Mouse (Mus musculus): ENCODE data around the gene Itpkb. TPM values are rescaled to one million over a fixed set of nuclear protein-coding genes. Genes with fewer than 3 reads are reported as not detected.

Gene Itpkb
- polyA plus RNA-seq, 1 experiment, result 55.6 TPM

- no peak for DNase-seq
- 57% methylated on average over 11 of the region's 11 CpGs for WGBS
- TF ChIP-seq POLR2A (IDR thresholded peaks at IDR 0.05; ENCODE audit: borderline replicate concordance, extremely low read depth, low read depth, low read length) (no peak), CTCF (IDR thresholded peaks at IDR 0.05; ENCODE audit: insufficient read depth, low read length) (no peak)
- Histone ChIP-seq H3K4me3 (replicated peaks; ENCODE audit: extremely low read depth, low read depth, low read length) (no peak overlapping the region), H3K4me1 (ENCODE audit: control insufficient read depth, insufficient read depth, low read length) (peaks cover 80% of the 10 kb centered on the region)
These were observed 76.2 kb downstream of the Itpkb start for GRCm38 (mm10) chr1:180406336-180407035.

GRCm38 (mm10) chr1:180407171-180407671 is 76.9 kb downstream of the Itpkb start:
- 15% methylated on average over 16 of the region's 16 CpGs for WGBS
- peak; percentile 32; the same call in 1 of the 2 replicates for TF ChIP-seq POLR2A (IDR thresholded peaks at IDR 0.05; ENCODE audit: borderline replicate concordance, extremely low read depth, low read depth, low read length)
- peak; percentile 51 for TF ChIP-seq CTCF (IDR thresholded peaks at IDR 0.05; ENCODE audit: insufficient read depth, low read length)
- Histone ChIP-seq H3K4me1 (ENCODE audit: control insufficient read depth, insufficient read depth, low read length) (peaks cover 80% of the 10 kb centered on the region), H3K4me3 (replicated peaks; ENCODE audit: extremely low read depth, low read depth, low read length) (peak overlapping the region; percentile 35)
- DNase-seq, result peak; percentile 79

GRCm38 (mm10) chr1:180407727-180408719 is 77.7 kb downstream of the Itpkb start:
- H3K4me1 ChIP-seq (ENCODE audit: control insufficient read depth, insufficient read depth, low read length), result peaks cover 74% of the 10 kb centered on the region
- 61% methylated on average over 18 of the region's 18 CpGs for WGBS
- DNase-seq, result no peak
- no peak overlapping the region for H3K4me3 ChIP-seq (replicated peaks; ENCODE audit: extremely low read depth, low read depth, low read length)
- TF ChIP-seq POLR2A (IDR thresholded peaks at IDR 0.05; ENCODE audit: borderline replicate concordance, extremely low read depth, low read depth, low read length), result no peak
- TF ChIP-seq CTCF (IDR thresholded peaks at IDR 0.05; ENCODE audit: insufficient read depth, low read length), result no peak

GRCm38 (mm10) chr1:180408832-180409231 is 78.5 kb downstream of the Itpkb start:
- peaks cover 66% of the 10 kb centered on the region for H3K4me1 ChIP-seq (ENCODE audit: control insufficient read depth, insufficient read depth, low read length)
- no peak for TF ChIP-seq CTCF (IDR thresholded peaks at IDR 0.05; ENCODE audit: insufficient read depth, low read length)
- peak; percentile 19; the same call in 1 of the 2 replicates for TF ChIP-seq POLR2A (IDR thresholded peaks at IDR 0.05; ENCODE audit: borderline replicate concordance, extremely low read depth, low read depth, low read length)
- 9% methylated on average over 9 of the region's 9 CpGs for WGBS
- no peak overlapping the region for H3K4me3 ChIP-seq (replicated peaks; ENCODE audit: extremely low read depth, low read depth, low read length)
- DNase-seq, result no peak

- DNase-seq, result no peak
- 38% methylated on average over 5 of the region's 5 CpGs for WGBS
- H3K4me1 ChIP-seq (ENCODE audit: control insufficient read depth, insufficient read depth, low read length), result peaks cover 58% of the 10 kb centered on the region
- TF ChIP-seq CTCF (IDR thresholded peaks at IDR 0.05; ENCODE audit: insufficient read depth, low read length) (no peak), POLR2A (IDR thresholded peaks at IDR 0.05; ENCODE audit: borderline replicate concordance, extremely low read depth, low read depth, low read length) (no peak)
- H3K4me3 ChIP-seq (replicated peaks; ENCODE audit: extremely low read depth, low read depth, low read length), result no peak overlapping the region
These were observed 79.5 kb downstream of the Itpkb start for GRCm38 (mm10) chr1:180409771-180410170.

- H3K4me1 ChIP-seq (ENCODE audit: control insufficient read depth, insufficient read depth, low read length), result peaks cover 53% of the 10 kb centered on the region
- WGBS, result 41% methylated on average over 7 of the region's 7 CpGs
- TF ChIP-seq CTCF (IDR thresholded peaks at IDR 0.05; ENCODE audit: insufficient read depth, low read length) (no peak), POLR2A (IDR thresholded peaks at IDR 0.05; ENCODE audit: borderline replicate concordance, extremely low read depth, low read depth, low read length) (no peak)
- no peak for DNase-seq
- no peak overlapping the region for H3K4me3 ChIP-seq (replicated peaks; ENCODE audit: extremely low read depth, low read depth, low read length)
These were observed 80.0 kb downstream of the Itpkb start for GRCm38 (mm10) chr1:180410306-180410705.

GRCm38 (mm10) chr1:180415064-180415463 is 84.8 kb downstream of the Itpkb start:
- Histone ChIP-seq H3K4me1 (ENCODE audit: control insufficient read depth, insufficient read depth, low read length) (peaks cover 15% of the 10 kb centered on the region), H3K4me3 (replicated peaks; ENCODE audit: extremely low read depth, low read depth, low read length) (no peak overlapping the region)
- WGBS, result 56% methylated on average over 4 of the region's 4 CpGs
- no peak for DNase-seq
- TF ChIP-seq POLR2A (IDR thresholded peaks at IDR 0.05; ENCODE audit: borderline replicate concordance, extremely low read depth, low read depth, low read length) (no peak), CTCF (IDR thresholded peaks at IDR 0.05; ENCODE audit: insufficient read depth, low read length) (no peak)

- TF ChIP-seq POLR2A (IDR thresholded peaks at IDR 0.05; ENCODE audit: borderline replicate concordance, extremely low read depth, low read depth, low read length) (no peak), CTCF (IDR thresholded peaks at IDR 0.05; ENCODE audit: insufficient read depth, low read length) (no peak)
- 87% methylated on average over 7 of the region's 7 CpGs for WGBS
- H3K4me1 ChIP-seq (ENCODE audit: control insufficient read depth, insufficient read depth, low read length), result peaks cover 8% of the 10 kb centered on the region
- no peak for DNase-seq
- H3K4me3 ChIP-seq (replicated peaks; ENCODE audit: extremely low read depth, low read depth, low read length), result no peak overlapping the region
These were observed 85.6 kb downstream of the Itpkb start for GRCm38 (mm10) chr1:180415836-180416235.

GRCm38 (mm10) chr1:180417118-180417517 is 86.8 kb downstream of the Itpkb start:
- no peak overlapping the region for H3K4me3 ChIP-seq (replicated peaks; ENCODE audit: extremely low read depth, low read depth, low read length)
- TF ChIP-seq POLR2A (IDR thresholded peaks at IDR 0.05; ENCODE audit: borderline replicate concordance, extremely low read depth, low read depth, low read length) (no peak), CTCF (IDR thresholded peaks at IDR 0.05; ENCODE audit: insufficient read depth, low read length) (no peak)
- DNase-seq, result no peak
- peaks cover 12% of the 10 kb centered on the region for H3K4me1 ChIP-seq (ENCODE audit: control insufficient read depth, insufficient read depth, low read length)
- WGBS, result 50% methylated on average over 2 of the region's 2 CpGs

All from lung, adult 2 months (tissue).